Mouse (Mus musculus) MEL-GATA-1-ER (cell line): ENCODE measurements around the gene Ces1a.

Experiments
- DNase-seq: peaks from one replicate; pipeline ENCODE4 v3.0.0-alpha.2; 2012; ENCODE audit warnings: low read depth; ENCODE audit errors: extremely low read depth

Gene Ces1a

DNA sequence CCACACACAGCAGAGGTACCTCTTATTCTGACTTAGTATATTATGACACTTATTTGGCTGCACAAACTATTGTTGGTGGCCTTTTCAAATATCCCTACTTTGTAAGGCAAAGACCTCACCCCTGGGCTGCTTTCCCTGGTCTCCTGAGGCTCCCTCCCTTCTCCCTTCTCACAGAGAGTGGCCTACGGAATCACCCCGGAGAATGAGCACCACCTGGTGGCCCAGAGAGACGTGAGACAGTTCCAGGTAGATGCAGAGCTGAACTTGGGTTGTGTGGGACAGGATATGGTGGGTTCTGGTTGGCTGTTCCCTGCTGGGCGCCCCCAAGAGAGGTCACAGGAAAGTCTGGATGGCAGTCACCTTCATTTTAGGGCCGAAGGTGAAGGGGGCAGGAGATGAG, 51.2 kb downstream of the Ces1a start:
- no peak for DNase-seq

GRCm38 (mm10) chr8:92984376-92984775, 63.6 kb downstream of the Ces1a start:
- DNase-seq: no peak

DNA sequence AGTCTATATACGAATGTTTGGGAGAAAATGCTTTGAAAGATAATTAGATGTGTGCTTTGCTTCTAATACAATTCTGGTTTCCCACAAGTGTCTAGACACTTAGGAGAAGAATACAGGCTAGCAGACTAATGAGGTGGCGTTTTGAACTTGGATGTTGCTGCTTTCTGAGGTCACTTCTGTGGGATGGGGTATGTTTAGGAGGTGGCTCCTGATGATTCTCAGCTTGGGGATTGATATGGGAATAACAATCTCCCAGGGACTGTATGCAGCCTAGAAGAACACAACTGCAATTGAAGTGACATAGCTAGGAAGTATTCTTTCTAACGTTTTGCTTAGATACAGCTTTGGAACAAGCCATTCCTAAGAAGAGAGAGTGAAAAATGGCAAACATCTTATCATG, 65.5 kb downstream of the Ces1a start:
- no peak for DNase-seq

GRCm38 (mm10) chr8:92976656-92977055, 71.3 kb downstream of the Ces1a start:
- no peak for DNase-seq

DNA sequence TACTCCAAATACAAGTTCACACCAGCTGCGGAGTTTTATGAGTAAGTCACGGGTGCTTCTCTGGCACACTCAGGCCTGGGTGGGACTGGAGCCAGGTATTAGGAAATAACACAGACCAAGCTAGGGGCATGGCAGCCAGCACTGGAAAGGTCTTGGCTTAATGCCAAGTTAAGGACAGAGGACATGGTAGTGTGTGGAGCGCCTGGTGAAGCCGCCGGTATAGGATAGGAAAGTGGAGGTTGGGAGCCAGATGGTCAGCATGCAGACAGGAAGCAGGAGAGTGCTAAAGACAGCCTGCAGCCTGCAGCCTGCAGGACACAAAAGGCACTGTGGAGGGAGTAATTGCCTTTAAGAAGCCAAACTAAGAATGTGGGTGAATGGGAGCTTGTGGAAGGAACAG, 75.0 kb downstream of the Ces1a start:
- no peak for DNase-seq
